Mouse (Mus musculus): ENCODE data around the gene Tmem247. TPM values are rescaled to one million over a fixed set of nuclear protein-coding genes. Genes with fewer than 3 reads are reported as not detected.
A peak's percentile ranks its signal among the peaks of the same experiment; 100 is the strongest.

The Tmem247 gene
- total and polyA plus RNA-seq, 2 experiments from 2014 or later: not detected

DNA sequence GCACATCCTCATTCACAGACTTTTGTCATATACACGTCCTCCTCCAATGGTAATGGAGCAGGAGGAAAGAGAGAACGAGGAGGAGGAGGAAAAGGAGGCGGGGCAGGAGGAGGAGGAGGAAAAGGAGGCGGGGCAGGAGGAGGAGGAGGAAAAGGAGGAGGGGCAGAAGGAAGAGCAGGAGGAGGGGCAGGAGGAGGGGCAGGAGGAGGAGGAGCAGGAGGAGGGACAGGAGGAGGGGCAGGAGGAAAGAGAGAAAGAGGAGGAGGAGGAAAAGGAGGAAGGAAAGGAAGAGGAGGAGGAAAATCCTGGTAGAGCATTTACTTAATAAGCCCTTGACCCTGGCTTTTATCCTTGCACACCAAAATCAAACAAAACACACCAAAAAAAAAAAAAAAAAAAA is 28.9 kb downstream of the Tmem247 start:
- Histone ChIP-seq H3K9me3 (ENCODE audit: low read length) (no peaks in the 10 kb centered on the region), H3K36me3 (ENCODE audit: insufficient read depth) (no peaks in the 10 kb centered on the region), H3K4me1 (ENCODE audit: insufficient read depth) (no peaks in the 10 kb centered on the region), H3K4me2 (ENCODE audit: low read depth) (no peak overlapping the region), H3K27ac (ENCODE audit: low read depth, low read length) (no peak overlapping the region), H3K4me3 (ENCODE audit: low read depth, low read length) (no peak overlapping the region), H3K9ac (no peak overlapping the region), H3K27me3 (ENCODE audit: insufficient read depth, low read length) (no peaks in the 10 kb centered on the region; the same call in 1 of the 2 replicates)
- WGBS: 64% methylated on average over 4 of the region's 4 CpGs
- TF ChIP-seq CTCF (IDR thresholded peaks at IDR 0.05; ENCODE audit: low read depth): no peak
- DNase-seq (no peak), ATAC-seq (no peak)

DNA sequence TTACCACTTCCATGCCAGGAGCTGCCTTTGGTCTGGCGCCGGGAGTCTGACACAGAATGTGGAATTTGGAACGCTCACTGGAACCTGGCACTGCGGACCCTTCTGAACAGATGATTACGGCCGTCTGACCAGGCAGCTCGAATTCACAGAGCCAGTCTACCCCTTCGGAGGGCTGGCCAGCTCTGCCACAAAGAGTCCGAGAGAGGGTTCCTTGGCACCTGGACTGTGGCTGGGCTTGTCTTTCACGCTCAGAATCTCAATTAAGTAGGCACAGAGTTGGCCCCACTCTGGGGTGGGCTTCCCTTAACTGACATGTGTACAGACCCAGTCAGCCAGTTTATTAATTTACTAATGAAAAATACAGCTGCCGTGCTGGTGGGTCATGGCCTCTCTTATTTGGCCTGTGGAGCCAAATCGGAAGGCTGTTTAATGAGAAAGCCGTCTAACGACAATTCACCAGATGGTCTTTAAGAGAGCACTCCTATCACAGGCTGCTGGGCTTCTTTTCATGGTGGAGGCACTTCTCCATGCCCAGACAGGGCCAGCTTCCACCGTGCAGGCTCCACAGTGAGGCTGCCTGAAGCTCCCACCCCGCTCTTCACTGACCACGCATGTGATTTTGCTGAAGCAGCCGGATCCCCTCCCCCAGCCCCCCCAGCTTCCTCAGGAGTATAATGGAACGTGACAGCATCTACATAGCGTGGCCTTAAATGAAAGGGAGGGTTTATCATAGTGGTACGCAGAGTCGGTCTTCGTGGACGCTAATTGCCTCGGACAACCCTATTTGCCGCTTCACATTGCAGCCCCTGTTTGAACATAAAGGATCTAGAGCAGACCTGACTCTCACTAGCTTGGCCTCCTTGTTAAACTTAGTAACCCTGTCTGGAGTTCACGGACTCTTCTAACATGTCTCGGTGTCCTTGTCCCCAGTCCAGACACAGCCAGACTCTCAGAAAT is 31.0 kb downstream of the Tmem247 start, which contains the start of gene Atp6v1e2:
Atp6v1e2 (minus strand) TSS at position 58 of the 957 bp plus-strand sequence.
- H3K9ac ChIP-seq: no peak within 1 kb of the TSS
- no peaks in the 10 kb centered on the region; the same call in 1 of the 2 replicates for H3K27me3 ChIP-seq (ENCODE audit: insufficient read depth, low read length)
- DNase-seq (peak; percentile 62), ATAC-seq (peak; percentile 90)
- WGBS: 41% methylated on average over 28 of the region's 28 CpGs
- no peak for TF ChIP-seq CTCF (IDR thresholded peaks at IDR 0.05; ENCODE audit: low read depth)
- H3K4me3 ChIP-seq (ENCODE audit: low read depth, low read length): no peak within 1 kb of the TSS
- peak within 1 kb of the TSS; percentile 57 for H3K27ac ChIP-seq (ENCODE audit: low read depth, low read length)
- no peaks in the 10 kb centered on the region for H3K36me3 ChIP-seq (ENCODE audit: insufficient read depth)
- no peaks in the 10 kb centered on the region for H3K4me1 ChIP-seq (ENCODE audit: insufficient read depth)
- no peak within 1 kb of the TSS for H3K4me2 ChIP-seq (ENCODE audit: low read depth)
- H3K9me3 ChIP-seq (ENCODE audit: low read length): no peaks in the 10 kb centered on the region

DNA sequence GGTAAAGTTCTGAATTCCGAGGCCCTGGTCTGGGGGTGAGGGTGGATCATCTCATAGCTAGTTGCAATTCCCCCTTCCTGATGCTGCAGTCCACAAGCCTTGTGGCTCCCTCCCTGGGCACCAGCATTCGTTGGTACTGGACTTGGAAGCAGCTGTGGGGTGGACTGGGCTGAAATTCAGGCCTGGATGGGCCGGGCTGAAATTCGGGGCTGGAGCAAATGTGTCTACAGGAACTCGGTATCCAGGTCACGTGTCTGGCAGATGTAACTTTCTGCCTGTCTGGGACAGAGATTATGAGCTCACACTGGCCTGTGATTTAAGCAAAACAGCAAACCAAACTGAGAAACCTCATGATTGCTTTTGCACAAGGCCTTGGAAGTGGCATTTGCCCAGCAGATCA is 31.7 kb downstream of the Tmem247 start:
- Histone ChIP-seq H3K27ac (ENCODE audit: low read depth, low read length) (no peak overlapping the region), H3K27me3 (ENCODE audit: insufficient read depth, low read length) (no peaks in the 10 kb centered on the region)

DNA sequence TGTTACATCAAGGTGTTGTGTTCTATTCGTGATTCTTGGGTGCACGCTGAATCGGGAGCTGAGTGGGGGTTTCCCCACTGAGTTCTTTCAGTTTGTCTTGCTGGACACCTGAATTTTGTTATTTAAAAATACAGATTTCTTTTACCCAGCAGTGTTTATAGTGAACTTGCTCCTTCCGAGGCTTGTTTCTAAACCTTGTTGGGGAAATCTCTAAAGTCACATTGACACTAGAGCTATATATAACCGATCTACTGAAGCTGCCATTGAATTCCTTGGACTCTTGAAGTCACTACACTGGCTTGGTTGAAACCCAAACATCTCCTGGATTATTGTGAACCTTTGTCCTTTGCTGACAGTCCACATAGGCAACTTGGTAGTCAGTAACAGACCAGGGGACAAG is 40.1 kb downstream of the Tmem247 start:
- TF ChIP-seq CTCF (IDR thresholded peaks at IDR 0.05; ENCODE audit: low read depth): no peak
- no peak overlapping the region for H3K4me3 ChIP-seq (ENCODE audit: low read depth, low read length)
- H3K9ac ChIP-seq: no peak overlapping the region
- WGBS: 91% methylated on average over 5 of the region's 5 CpGs
- no peak overlapping the region for H3K27ac ChIP-seq (ENCODE audit: low read depth, low read length)
- H3K9me3 ChIP-seq (ENCODE audit: low read length): no peaks in the 10 kb centered on the region
- H3K27me3 ChIP-seq (ENCODE audit: insufficient read depth, low read length): no peaks in the 10 kb centered on the region
- H3K4me1 ChIP-seq (ENCODE audit: insufficient read depth): no peaks in the 10 kb centered on the region
- no peak for ATAC-seq
- no peak overlapping the region for H3K4me2 ChIP-seq (ENCODE audit: low read depth)
- H3K36me3 ChIP-seq (ENCODE audit: insufficient read depth): no peaks in the 10 kb centered on the region
- no peak for DNase-seq

More for the DNA sequence above, 31.7 kb downstream of the Tmem247 start:
- DNase-seq: no peak
- ATAC-seq: no peak
- Histone ChIP-seq H3K9me3 (ENCODE audit: low read length) (no peaks in the 10 kb centered on the region), H3K36me3 (ENCODE audit: insufficient read depth) (no peaks in the 10 kb centered on the region), H3K4me3 (ENCODE audit: low read depth, low read length) (no peak overlapping the region), H3K9ac (no peak overlapping the region), H3K4me1 (ENCODE audit: insufficient read depth) (no peaks in the 10 kb centered on the region), H3K4me2 (ENCODE audit: low read depth) (no peak overlapping the region)
- TF ChIP-seq CTCF (IDR thresholded peaks at IDR 0.05; ENCODE audit: low read depth): no peak
- WGBS: 68% methylated on average over 6 of the region's 6 CpGs

GRCm38 (mm10) chr17:86957968-86958367 is 40.8 kb downstream of the Tmem247 start:
- Histone ChIP-seq H3K9ac (no peak overlapping the region), H3K9me3 (ENCODE audit: low read length) (no peaks in the 10 kb centered on the region), H3K27ac (ENCODE audit: low read depth, low read length) (no peak overlapping the region), H3K4me3 (ENCODE audit: low read depth, low read length) (no peak overlapping the region), H3K36me3 (ENCODE audit: insufficient read depth) (no peaks in the 10 kb centered on the region), H3K4me2 (ENCODE audit: low read depth) (no peak overlapping the region), H3K27me3 (ENCODE audit: insufficient read depth, low read length) (no peaks in the 10 kb centered on the region), H3K4me1 (ENCODE audit: insufficient read depth) (no peaks in the 10 kb centered on the region)
- 88% methylated on average over 14 of the region's 14 CpGs for WGBS
- no peak for DNase-seq
- no peak for ATAC-seq
- no peak for TF ChIP-seq CTCF (IDR thresholded peaks at IDR 0.05; ENCODE audit: low read depth)

- H3K4me2 ChIP-seq (ENCODE audit: low read depth): peak overlapping the region; percentile 88; the same call in 1 of the 2 replicates
- no peak for DNase-seq
Observed at GRCm38 (mm10) chr17:86961301-86961841, 44.2 kb downstream of the Tmem247 start.

More at GRCm38 (mm10) chr17:86961301-86961841, 44.2 kb downstream of the Tmem247 start:
- no peak for ATAC-seq
- H3K36me3 ChIP-seq (ENCODE audit: insufficient read depth): no peaks in the 10 kb centered on the region
- WGBS: 61% methylated on average over 8 of the region's 8 CpGs
- no peak overlapping the region for H3K27ac ChIP-seq (ENCODE audit: low read depth, low read length)
- no peaks in the 10 kb centered on the region for H3K9me3 ChIP-seq (ENCODE audit: low read length)
- no peak overlapping the region for H3K9ac ChIP-seq
- H3K4me3 ChIP-seq (ENCODE audit: low read depth, low read length): no peak overlapping the region
- H3K27me3 ChIP-seq (ENCODE audit: insufficient read depth, low read length): no peaks in the 10 kb centered on the region
- no peak for TF ChIP-seq CTCF (IDR thresholded peaks at IDR 0.05; ENCODE audit: low read depth)
- peaks cover 5% of the 10 kb centered on the region; the same call in 1 of the 2 replicates for H3K4me1 ChIP-seq (ENCODE audit: insufficient read depth)

Data from forebrain, postnatal 0 days (tissue).